Mouse (Mus musculus) olfactory bulb, adult 2 months (tissue): ENCODE data around the gene AW551984.

Experiments used
- CTCF ChIP-seq: fragments of 200-500 bp; IDR thresholded peaks from 2 replicates; pipeline ENCODE4 v1.5.1; 2012; ENCODE audit warnings: low read depth, mild to moderate bottlenecking, low read length, moderate library complexity; ENCODE audit not compliant: insufficient read depth
- POLR2A ChIP-seq: fragments of 200-500 bp; IDR thresholded peaks from 2 replicates; pipeline ENCODE4 v1.6.1; 2012; ENCODE audit warnings: mild to moderate bottlenecking, low read depth, low read length, moderate library complexity; ENCODE audit not compliant: insufficient read depth

- no peak for TF ChIP-seq POLR2A
- no peak for TF ChIP-seq CTCF
These were observed 814 bp downstream of the AW551984 start for GRCm38 (mm10) chr9:39603333-39603845.
